Mouse (Mus musculus) spleen, adult 2 months (tissue): ENCODE results near the gene Cbarp.

ENCODE experiments used
- CTCF ChIP-seq: fragments of 200-500 bp; IDR thresholded peaks from 2 replicates; pipeline ENCODE4 v1.5.1; 2011; ENCODE audit warnings: mild to moderate bottlenecking, inconsistent platforms; ENCODE audit not compliant: insufficient read depth, insufficient read length, insufficient replicate concordance; ENCODE audit errors: extremely low read depth
- POLR2A ChIP-seq: fragments of 200-500 bp; IDR thresholded peaks from 2 replicates; pipeline ENCODE4 v1.6.1; 2011; ENCODE audit warnings: low read depth, low read length, inconsistent platforms

GRCm38 (mm10) chr10:80102216-80102915 lies 38.3 kb downstream of the Cbarp start:
- no peak for TF ChIP-seq CTCF
- TF ChIP-seq POLR2A = peak; percentile 84
